Mouse (Mus musculus) thymus, postnatal 14 days (tissue): ENCODE results near the gene Rbfox1.

Source experiments
- DNase-seq: peaks from one replicate; pipeline ENCODE4 v3.0.0; 2021

Gene Rbfox1

DNA sequence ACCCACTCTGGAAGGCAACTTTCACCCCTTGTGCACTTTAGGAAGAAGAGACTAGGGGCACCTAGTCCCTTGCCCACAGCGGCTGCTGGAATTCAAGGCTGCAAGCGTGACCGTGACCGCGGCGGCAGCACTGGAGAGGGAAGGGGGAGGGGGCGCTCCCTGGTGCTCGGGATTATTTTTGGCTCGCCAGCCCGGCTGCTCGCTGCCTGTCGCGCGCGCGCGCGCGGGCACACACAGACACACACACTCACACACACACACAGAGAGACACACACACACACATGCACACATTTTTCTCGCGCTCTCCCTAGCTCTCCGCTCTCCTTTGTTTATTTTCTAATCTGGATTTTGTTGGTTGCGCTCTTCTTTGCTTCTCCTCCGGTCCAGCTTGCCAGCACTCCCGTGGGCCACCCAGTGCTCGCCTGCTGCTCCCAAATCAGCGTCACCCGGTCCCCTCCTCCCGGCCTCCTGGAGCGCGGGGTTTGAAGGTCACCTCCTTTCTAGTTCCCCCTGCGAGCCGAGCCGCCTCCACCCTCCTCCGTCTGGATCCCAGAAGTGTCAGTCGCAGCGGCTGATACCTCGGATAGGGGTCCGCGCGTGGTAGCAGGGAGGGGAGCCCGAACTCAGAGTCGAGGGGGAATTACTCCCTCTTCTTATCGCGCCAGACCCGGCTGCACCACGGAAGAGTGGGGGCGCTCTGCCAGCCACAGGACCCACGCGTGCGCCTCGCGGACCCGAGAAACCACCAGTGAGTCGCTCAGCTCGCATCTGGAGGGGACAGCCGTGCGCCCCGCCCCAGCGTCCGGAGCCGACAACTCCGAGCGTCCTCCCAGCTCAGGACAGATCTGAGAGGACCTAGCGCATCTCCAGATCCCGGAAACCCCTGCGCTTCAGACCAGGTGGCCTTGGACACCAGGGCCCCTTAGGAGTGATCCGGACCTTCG lies at the start of gene Rbfox1:
Gene Rbfox1, plus strand, starts transcription at position 610 of the 944 bp plus-strand sequence.
- DNase-seq: no peak

DNA sequence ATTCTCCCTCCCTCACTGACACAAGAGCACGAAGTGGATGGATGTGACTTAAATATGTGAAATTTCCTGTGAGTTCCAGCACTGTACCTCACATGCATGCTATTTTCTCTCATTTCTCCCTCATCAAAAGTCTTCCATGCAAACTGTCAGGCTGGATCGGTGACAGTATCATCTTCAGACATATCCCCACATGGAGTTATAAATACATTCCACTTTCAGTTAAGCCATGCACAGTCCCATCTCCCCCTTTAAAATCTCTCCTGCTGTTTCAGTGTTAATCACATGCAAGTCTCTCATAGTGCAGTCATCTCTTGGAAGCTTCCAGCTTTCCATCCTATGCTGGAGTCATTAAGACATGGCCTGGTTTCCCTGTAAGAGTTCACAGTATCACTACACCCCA lies 48.4 kb upstream of the Rbfox1 start:
- no peak for DNase-seq

DNA sequence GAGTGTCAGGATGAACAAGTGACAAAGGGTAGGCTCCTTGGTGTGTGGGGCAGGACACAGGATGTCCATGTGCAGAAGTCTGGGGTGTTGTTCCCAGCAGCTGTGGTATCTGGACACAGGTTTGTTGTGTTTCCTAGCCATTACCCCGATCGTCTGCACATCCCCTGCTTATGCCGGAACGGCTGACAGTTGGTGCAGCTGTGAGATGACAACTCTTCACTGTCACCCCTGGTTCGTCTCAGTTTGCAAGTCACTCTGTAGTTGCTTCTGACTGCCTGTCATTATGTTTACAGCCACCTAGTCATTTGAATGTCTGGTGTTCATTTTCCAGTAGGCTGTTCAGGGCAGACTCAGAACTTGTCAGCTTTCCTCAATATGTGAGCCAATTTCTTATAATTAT lies 44.0 kb upstream of the Rbfox1 start:
- no peak for DNase-seq

DNA sequence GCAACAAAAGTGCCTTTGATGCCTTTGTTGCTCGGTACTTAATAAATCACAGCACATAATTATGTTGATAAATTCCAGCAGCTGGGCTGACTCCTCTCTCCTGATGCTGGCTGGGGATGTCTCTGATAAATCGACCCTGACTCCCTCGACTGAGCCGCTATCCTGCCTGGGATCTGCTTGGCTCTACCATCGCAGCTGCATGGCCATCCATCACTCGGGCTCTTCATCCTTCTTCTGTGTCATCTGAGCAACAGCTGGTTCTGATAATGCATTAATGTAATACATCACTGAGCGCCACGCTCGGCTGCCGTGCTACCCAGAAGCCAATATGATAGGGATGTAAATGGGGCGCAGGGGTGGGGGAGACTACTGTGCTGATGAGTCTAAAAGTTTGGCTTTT lies 39.5 kb upstream of the Rbfox1 start:
- no peak for DNase-seq

DNA sequence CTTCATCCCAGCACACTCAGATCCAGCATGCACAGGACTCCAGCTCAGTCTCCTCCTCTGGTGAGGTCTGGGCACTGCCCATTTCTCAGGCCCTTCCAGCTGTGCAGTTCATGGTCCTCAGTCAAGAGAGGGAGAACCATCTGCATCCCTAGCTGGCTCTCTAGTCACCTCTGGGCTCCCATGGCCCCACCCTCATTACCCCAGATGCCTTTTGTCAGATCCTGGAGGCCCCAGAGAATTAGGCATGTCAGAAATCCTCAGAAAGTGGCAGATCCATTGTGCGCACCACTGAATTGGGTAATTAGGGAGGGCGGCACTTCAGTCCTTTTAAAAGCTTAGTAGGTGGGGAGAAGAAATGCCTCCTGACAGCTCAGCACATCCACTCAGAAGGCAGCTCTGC lies 32.1 kb upstream of the Rbfox1 start:
- DNase-seq: no peak

DNA sequence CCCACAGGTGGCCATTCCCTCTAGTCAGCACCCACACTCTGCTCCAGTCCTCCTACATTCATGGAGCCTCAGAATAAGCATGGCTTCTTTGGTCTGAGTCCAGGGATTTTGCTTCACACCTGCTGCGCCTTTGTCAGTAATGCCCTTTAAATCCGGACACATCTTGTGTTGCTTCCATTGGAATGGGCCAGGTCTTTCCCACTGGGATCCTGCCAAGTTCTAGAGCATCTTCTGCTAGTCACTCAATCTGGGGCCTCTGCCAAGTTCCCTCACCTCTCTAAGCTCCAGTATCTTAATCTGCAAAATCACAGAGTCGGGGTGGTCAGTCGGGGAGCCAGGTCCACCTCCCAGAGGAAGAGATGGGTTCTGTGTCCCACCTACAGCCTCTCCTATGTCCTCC lies 20.8 kb upstream of the Rbfox1 start:
- DNase-seq: no peak

DNA sequence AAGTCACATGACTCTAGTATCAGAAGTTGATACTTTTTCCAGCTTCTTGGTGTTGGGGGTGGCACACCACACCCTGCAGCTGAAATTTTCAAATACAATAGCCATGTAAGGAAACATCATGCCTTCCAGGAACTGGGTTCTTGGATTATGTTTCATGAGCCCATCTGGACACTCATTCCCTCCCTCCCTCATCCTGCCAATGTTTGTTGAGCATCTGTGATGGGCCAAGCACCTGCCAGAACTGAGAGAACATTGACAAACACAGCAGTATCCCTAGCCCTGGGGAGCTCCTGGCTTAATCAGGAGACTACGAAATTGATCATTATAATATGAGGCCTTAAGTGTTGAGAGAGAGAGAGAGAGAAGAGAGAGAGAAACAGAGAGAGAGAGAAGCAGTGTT lies 18.2 kb upstream of the Rbfox1 start:
- no peak for DNase-seq

DNA sequence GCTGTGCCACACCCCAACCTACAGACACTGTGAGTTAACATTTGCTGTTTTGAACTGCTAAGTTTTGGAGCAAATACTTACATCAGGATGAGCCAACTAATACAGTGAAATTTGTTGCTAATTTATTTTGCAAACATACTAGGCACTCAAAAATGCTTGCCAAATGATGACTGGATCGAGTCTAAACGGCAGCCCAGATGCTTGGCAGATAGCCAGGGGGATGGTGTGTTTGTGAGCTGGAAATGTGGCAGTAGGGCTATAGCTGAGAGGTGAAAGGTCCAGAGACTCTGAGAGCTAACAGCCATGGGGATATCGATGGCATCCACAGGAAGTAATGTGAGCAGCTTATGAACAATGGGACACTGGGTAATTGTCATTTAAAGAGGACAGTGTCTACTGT lies 14.8 kb upstream of the Rbfox1 start:
- DNase-seq: no peak

DNA sequence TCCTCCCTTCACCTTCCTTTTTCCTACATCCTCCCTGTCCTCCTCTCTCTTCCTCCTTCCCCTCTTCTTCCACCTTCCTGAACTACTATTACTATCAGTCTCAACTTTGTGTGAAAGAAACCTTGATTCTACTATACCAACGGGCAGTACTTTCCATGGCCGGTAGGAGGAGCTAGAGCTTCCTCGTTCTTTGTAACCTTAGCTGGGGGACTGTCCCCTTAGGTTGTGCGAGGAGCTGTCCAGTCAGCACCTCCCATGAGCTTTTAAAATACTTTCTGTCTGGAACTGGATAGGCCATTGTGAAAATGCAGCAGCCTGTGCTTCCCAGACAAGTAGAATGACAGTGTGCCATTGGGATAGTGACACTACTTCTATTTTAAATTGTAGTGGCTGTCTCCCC lies 3.3 kb upstream of the Rbfox1 start:
- peak; percentile 31 for DNase-seq

DNA sequence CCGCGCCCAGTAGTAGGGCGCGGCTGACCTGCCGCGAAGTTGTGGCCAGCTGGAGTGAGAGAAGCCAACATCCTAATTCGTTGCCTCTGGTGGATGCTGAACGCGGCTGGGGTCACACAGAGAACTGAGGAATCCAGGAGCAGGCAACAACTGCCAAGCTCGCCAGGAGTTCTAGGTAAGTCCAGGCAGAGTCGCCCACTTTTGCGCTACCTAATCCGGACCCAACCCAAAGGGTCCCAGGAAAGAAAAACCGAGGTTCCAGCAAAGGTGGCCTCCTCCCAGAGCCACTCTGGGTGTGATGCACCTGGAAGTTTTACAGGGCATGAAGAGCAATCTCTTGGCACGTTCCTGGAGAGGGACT lies 515 bp downstream of the Rbfox1 start:
- no peak for DNase-seq

DNA sequence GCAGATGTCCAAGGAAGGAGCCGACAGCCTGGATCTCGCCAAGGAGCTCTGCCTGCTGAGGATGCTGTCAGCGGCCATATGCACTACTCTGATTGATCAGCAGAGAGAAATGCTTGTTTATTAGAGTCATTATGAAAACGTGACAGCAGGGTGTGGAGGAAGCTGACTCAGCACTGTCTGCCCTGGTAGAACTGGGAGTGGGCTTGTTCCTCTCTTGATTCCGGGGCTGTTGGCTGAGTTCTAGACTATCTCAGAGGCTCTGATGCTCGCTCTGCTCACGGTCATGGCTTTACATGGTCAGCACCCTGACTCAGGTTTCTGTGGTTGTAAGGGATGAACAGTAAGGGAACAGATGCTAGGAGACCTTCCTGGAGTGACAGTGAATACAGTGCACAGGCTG lies 10.4 kb downstream of the Rbfox1 start:
- DNase-seq: no peak

DNA sequence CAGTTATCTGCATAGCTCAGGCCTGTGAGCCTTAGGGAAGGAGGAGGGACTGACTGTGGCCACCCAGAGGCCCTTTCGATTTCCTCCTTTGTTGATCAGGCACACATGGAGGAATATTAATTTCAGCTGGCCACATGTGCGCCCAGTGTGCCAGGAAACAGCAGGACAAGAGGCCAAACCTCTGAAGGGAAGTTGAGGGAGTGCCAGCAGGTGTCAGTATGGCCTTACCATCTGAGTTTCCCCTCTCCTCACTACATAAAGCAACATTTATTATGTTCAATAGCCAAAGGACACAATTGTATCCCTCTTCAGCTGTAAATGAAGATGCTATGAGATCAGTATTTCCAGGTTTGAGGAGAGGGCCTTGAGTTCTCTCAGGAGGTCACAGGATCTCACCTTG lies 13.2 kb downstream of the Rbfox1 start:
- no peak for DNase-seq

DNA sequence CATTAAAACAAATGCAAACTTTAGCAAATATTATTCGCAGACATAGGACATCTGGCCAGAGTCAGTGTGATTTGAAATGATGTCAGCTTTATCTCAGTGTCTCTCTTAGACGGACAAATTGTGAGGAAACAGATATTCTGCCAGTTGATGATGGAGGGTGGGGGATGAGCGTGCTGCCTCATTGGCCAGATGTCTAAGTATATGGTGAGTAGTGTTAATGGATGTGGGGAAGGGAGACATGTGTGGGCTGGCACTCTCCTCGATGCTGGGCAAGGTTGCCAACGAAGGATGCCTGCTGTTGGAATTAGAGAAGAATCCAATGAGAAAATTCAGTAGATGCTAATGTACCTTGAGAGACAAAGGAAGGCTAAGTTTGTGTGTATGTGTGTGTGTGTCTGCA lies 25.6 kb downstream of the Rbfox1 start:
- DNase-seq: no peak

DNA sequence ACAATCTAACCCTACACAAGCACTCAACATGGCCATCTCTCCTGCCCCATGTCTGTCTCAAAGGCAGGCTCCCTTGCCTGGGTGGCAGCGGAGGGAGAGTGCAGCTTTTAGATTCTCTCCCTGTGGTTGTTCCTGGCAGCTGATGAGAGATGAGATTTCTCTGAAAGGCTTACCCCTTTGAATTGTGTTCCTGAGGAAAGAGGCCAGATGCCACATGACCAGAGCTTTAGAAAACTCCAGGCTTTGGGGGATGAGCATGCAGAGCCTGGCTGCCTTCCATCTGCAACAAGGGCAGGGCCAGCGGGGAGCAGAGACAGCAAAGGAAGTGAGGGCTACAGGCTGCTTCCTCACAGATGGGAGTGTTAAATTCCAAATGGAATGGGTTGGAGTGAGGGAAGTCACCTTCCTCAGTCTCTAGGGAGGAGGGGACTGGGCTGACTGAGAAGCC lies 26.7 kb downstream of the Rbfox1 start:
- no peak for DNase-seq

DNA sequence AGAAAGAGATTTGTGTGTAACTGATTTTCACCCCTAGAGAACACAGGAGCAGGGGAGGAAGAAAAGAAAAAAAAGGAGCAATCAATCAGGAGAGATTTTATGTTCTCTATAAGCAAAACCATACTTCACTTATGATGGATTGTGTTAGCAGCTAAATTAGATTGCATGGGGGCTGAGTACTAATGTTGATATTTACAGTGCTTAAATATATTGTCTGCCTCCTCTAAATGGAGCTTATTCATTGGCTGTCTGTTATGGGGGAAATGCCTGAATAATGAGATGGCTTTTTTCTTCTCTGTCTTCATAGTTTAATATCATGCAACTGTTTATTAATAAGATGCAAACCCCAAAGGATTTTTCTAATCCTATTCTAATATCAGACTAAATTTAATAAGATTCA lies 32.8 kb downstream of the Rbfox1 start:
- DNase-seq: no peak

DNA sequence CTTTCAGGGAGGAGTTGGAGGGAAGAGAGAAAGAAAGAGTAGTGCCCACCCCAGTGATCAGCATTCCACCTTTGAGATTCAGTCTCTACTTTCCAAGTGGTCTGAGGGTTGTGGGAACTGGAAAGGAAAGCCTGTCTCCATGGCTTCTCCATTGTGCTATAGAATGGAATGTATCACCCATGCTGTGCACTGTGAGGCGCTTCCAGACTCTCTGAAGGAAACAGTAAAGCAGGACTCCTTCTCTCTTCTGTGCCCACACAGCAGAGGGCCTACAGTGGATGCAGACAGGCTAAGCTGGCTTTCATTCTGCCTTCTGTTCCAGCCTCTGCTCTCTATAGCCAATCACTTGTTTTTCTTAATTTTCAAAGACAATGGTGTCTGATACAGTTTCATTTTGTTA lies 41.8 kb downstream of the Rbfox1 start:
- DNase-seq: no peak

DNA sequence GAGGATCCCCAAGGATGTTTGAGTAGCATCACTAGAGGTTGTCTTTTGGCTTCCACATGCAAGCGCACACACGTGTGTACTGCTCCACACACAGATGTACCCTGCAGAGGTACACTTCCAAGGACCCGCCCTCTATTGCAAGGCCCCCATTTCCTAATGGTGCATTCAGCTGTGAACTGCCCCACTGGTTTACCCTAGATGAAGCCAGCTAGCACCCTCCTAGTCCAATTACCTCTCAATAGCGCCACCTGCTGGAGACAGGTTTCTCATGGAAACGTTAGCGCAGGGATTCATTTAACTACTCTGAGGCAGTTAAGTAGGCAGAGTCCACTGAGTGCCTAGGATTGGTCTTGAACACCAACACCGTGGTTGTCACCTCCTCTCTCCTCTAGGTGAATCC lies 46.5 kb downstream of the Rbfox1 start:
- DNase-seq: peak; percentile 30

DNA sequence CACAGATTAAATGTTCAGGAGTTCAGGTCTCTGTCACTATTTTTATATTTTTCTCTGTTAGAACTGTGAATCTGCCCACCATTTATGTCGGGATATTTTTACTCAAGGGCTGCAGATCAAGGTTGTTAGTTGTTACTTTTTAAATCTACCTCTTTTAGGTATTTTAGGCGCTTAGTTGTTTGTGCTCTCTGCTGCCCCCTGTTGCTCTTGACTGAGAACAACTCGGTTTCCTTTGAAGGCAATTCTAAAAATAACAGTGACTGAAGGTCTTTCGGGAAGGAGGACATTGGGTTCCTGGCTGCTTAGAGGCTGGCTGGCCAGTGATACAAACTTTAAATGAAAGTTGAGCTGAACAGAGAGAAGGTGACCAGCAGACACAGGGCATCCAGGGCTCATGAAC lies 54.9 kb downstream of the Rbfox1 start:
- DNase-seq: no peak

DNA sequence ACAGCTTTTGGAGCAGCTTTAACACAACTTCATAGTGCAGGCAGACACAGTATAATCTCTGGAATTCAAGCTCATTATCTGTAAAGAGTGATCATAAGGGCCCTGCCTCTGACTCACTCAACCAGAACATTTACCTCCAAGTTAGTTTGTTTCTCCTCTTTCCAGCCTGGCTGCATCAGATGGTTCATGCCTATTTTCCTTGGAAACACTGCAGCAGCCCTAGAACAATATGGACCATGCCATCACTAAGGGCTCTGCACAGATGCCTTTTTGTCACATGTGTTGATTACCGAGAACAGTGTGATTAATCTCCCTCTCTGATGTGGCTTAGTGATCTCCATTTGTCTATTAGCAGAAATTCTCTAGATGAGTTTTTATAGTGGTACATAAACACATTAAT lies 60.5 kb downstream of the Rbfox1 start:
- no peak for DNase-seq

DNA sequence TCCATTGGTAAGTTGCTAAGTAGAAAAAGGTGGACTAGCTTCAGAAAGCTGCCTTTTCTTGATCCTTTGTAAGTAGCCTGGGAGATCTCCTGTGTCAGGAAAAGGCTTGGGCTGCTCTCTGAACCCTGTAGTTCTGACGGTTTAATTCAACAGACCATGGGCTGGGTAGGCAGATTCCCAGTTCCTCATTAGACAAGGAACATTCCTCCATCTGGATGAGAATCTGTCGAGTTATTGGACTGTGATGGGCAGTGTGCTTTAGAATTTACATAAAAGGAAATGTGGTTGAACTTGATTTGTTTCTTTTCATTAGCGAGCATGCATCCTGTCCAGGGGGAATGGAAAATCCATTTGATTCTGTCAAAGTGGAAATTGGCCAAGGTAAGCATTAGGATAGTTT lies 68.0 kb downstream of the Rbfox1 start:
- DNase-seq: no peak

DNA sequence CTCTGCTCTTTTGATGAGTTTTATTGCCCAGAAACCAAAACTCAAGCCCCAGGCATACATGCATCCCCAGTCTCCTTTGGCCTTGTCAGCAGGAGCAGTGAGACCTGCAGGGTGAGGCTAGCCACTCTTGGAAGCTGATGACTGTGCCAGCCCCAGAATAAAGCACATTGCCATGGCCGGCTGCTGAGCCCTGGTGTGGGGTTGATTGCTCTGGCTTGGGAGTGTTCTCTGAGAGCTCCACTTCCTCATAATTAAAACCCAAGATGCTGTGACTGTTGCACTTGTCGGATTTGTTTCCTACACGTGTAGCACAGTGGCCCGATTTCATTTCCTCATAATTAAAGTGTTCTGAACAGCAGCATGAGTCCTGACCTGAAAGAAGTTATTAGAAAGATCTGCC lies 72.3 kb downstream of the Rbfox1 start:
- no peak for DNase-seq

DNA sequence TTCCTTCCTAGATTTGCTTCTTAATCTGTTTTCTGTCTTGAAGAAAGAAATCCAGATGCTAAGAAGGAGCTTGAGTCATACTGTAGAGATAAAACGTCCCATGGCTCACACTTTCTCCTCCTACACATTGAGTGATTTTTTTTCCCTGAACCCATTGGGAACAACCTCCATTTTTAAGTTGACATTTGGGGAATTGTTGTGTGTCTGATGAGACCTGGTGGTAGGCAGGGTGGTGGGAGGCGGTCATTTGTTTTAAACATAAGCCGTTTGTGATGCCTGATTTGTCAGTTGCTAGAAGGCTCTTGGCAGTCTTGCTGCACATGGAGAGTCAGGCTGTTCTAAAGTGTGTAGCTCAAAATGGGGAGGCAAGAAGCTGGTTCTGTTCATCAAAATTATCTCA lies 76.6 kb downstream of the Rbfox1 start:
- no peak for DNase-seq

DNA sequence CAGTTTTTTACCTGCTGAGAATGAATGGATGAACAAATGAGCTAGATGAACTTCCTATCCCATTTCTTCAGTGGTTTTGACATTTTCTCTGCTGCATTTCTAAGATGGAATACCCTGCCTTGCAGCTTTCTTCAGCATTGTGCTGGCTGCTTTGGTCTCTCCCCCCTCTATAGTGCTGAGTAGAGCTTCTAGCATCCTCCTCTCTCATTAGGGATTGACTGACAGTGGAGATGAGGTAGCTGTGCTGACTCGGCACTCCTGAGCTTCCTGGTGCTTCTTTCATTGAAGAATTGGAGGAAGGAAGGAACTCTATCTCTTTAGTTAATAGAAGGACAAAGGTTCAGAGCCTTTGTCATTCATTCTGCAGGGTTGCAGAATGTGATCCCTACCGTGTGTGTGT lies 89.0 kb downstream of the Rbfox1 start:
- DNase-seq: no peak

DNA sequence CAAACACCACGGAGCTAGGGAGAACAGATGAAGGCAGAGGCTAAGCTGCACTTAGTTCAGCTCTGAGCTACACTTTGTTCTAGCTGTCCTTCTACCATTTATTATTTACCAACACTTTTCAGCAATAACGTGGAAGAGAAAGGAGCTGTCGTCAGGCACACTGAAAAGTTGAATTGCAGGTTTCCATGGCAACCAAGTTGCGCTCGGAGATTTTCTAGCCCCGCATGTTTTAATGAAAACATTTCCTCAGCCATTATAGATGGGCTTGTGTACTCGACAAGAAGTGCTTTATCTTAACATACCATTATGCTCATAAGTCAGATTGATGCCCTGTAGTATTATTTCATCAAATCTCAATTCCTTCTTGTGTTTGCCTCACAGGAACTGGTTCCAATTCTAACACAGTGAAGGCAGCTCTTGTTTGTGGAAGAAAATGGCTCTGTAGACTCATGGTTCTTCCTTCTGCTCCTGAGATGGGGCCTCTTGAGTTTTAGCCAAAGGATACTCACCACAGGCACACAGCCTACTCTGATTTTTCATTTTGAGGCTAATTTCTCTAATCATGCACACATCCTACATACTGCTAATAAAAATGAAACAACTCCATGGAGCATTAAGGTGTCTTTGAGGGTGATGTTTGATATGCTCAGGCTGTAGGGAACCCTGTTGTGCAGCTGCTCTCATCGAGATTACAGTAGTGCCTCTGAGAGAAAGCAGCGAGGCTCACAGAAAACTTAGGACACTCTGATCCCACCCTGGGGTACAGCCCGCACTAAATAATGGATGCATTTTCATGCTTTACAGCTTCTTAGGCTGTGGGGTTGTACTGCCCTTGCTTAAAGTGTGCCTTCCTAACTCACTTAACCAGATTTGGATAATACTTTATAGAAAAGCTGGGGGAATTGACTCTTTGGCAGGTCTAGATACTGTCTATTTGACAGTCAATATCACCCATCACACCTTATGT lies 107.2 kb downstream of the Rbfox1 start:
- DNase-seq: no peak
